ENCODE assay signal across 15 mouse cellular contexts in the genomic region with DNA sequence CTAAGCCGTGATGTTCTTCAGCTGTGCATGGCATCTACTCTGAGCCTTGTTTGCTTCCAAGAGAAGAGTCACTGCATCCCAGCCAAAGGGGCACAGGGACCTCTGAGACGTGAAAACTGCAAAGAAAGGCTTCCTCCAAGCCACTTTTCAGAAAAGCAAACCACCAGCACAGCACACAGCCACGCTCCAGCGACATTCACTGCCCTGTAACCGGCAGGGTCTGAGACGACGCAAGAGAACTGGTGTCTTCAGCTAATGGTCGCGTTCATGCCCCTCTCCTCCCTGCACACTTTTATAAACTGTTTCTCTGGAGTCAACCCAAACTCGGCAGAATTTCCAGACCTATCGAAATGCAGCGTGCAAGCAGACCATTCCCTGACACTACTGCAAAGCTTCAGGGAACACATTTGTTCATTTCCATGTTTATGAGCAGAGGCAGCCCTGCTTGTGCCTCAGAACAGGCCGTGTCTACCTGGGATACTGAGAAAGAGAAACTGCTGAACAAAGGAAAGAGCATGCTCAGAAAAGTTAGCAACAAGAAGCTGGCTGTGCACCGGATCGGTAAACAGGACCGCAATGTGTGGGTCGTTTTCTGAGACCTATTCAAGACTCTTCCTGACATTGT.
DNase-seq lines count a peak whose midpoint lies in the region; ATAC-seq lines count a peak whose summit lies in the region.
"Had no signal": no experiment of that assay in that cellular context is flagged by ENCODE, and none has a peak within 500 bp of the region (broad histone marks: within the 10 kb centered on the region; RNA-seq: fewer than 3 reads in every experiment).

No protein-coding gene starts in this region.

- H3K9ac ChIP-seq in kidney, embryonic 15.5 days = no peak overlapping the region
- H3K9ac ChIP-seq in midbrain, embryonic 11.5 days (ENCODE audit: low read length) = no peak overlapping the region
- no peak overlapping the region for H3K9ac ChIP-seq in midbrain, embryonic 16.5 days (ENCODE audit: low read depth, low read length)
- peak overlapping the region; percentile 35 for H3K9ac ChIP-seq in intestine, embryonic 16.5 days (ENCODE audit: low read depth, low read length)
- H3K9ac ChIP-seq in stomach, embryonic 16.5 days (ENCODE audit: low read length) = peak overlapping the region; percentile 8; the same call in 1 of the 2 replicates
- H3K9ac ChIP-seq: liver, embryonic 13.5 days; midbrain, embryonic 15.5 days had no signal

- H3K27ac ChIP-seq in kidney, embryonic 15.5 days = peak overlapping the region; percentile 7; the same call in 1 of the 2 replicates
- no peak overlapping the region for H3K27ac ChIP-seq in midbrain, embryonic 11.5 days (ENCODE audit: low read depth, low read length)
- no peak overlapping the region for H3K27ac ChIP-seq in midbrain, embryonic 16.5 days (ENCODE audit: low read length)
- peak overlapping the region; percentile 41 for H3K27ac ChIP-seq in intestine, embryonic 16.5 days (ENCODE audit: low read length)
- peak overlapping the region; percentile 47; the same call in 1 of the 2 replicates for H3K27ac ChIP-seq in stomach, embryonic 16.5 days (ENCODE audit: low read length)
- H3K27ac ChIP-seq: liver, embryonic 13.5 days; midbrain, embryonic 15.5 days had no signal

- H3K4me3 ChIP-seq in kidney, embryonic 15.5 days (replicated peaks) = no peak overlapping the region
- no peak overlapping the region for H3K4me3 ChIP-seq in midbrain, embryonic 11.5 days (ENCODE audit: low read depth, low read length)
- H3K4me3 ChIP-seq in midbrain, embryonic 16.5 days (ENCODE audit: low read depth, low read length) = no peak overlapping the region
- H3K4me3 ChIP-seq in intestine, embryonic 16.5 days (ENCODE audit: low read length) = no peak overlapping the region
- H3K4me3 ChIP-seq in stomach, embryonic 16.5 days (replicated peaks; ENCODE audit: low read length) = no peak overlapping the region
- H3K4me3 ChIP-seq: erythroblast, embryonic 14.5 days; liver, embryonic 13.5 days; midbrain, embryonic 15.5 days had no signal

- 58% methylated on average over 17 of the region's 17 CpGs for WGBS in kidney, embryonic 15.5 days
- 75% methylated on average over 17 of the region's 17 CpGs for WGBS in midbrain, embryonic 11.5 days
- 76% methylated on average over 17 of the region's 17 CpGs for WGBS in midbrain, embryonic 16.5 days
- WGBS in intestine, embryonic 16.5 days = 55% methylated on average over 17 of the region's 17 CpGs
- WGBS in stomach, embryonic 16.5 days = 50% methylated on average over 17 of the region's 17 CpGs

- H3K9me3 ChIP-seq in kidney, embryonic 15.5 days (replicated peaks) = no peaks in the 10 kb centered on the region
- H3K9me3 ChIP-seq in midbrain, embryonic 11.5 days (ENCODE audit: control insufficient read depth, low read length) = no peaks in the 10 kb centered on the region
- no peaks in the 10 kb centered on the region for H3K9me3 ChIP-seq in midbrain, embryonic 16.5 days (replicated peaks; ENCODE audit: control insufficient read depth, low read length, poor library complexity, severe bottlenecking)
- no peaks in the 10 kb centered on the region for H3K9me3 ChIP-seq in intestine, embryonic 16.5 days (ENCODE audit: control insufficient read depth, low read length)
- H3K9me3 ChIP-seq in stomach, embryonic 16.5 days (replicated peaks; ENCODE audit: control insufficient read depth, low read length) = no peaks in the 10 kb centered on the region
- H3K9me3 ChIP-seq: liver, embryonic 13.5 days; midbrain, embryonic 15.5 days had no signal

- no peak for ATAC-seq in kidney, embryonic 15.5 days (replicated peaks; ENCODE audit: low FRiP score)
- ATAC-seq in midbrain, embryonic 11.5 days (ENCODE audit: low FRiP score) = no peak
- no peak for ATAC-seq in midbrain, embryonic 16.5 days
- ATAC-seq in intestine, embryonic 16.5 days = no peak
- ATAC-seq in stomach, embryonic 16.5 days (ENCODE audit: insufficient read depth, low FRiP score) = no peak
- ATAC-seq: forebrain, embryonic 14.5 days; midbrain, embryonic 15.5 days; Patski had no signal

- H3K27me3 ChIP-seq in kidney, embryonic 15.5 days = 0 out of 2 replicates have a peak, but pooled peaks cover 4% of the 10 kb centered on the region
- H3K27me3 ChIP-seq in midbrain, embryonic 11.5 days (ENCODE audit: control insufficient read depth, insufficient read depth, low read length) = no peaks in the 10 kb centered on the region
- H3K27me3 ChIP-seq in midbrain, embryonic 16.5 days (ENCODE audit: control insufficient read depth, insufficient read depth, low read depth, low read length) = no peaks in the 10 kb centered on the region
- H3K27me3 ChIP-seq in intestine, embryonic 16.5 days (replicated peaks; ENCODE audit: control insufficient read depth, insufficient read depth, low read length) = no peaks in the 10 kb centered on the region
- H3K27me3 ChIP-seq in stomach, embryonic 16.5 days (ENCODE audit: control insufficient read depth, insufficient read depth, low read length) = no peaks in the 10 kb centered on the region
- H3K27me3 ChIP-seq: liver, embryonic 13.5 days; midbrain, embryonic 15.5 days; Patski had no signal

- DNase-seq in kidney, adult 18-20 months = no peak
- peak; percentile 81 for DNase-seq in midbrain, embryonic 11.5 days (ENCODE audit: low spot score, missing footprints)
- no peak for DNase-seq in layer of hippocampus, adult 8-10 months (ENCODE audit: low spot score in 2 of 2)
- no peak for DNase-seq in right cerebral cortex, postnatal 36 days (ENCODE audit: low spot score in 2 of 2)
- DNase-seq: cerebellum, postnatal 10 days; liver, embryonic 13.5 days; thymus, postnatal 36 days had no signal

- H3K4me2 ChIP-seq in kidney, embryonic 15.5 days = no peak overlapping the region
- H3K4me2 ChIP-seq in midbrain, embryonic 11.5 days = no peak overlapping the region
- no peak overlapping the region for H3K4me2 ChIP-seq in midbrain, embryonic 16.5 days (ENCODE audit: low read length)
- peak overlapping the region; percentile 28 for H3K4me2 ChIP-seq in intestine, embryonic 16.5 days (ENCODE audit: low read depth, low read length)
- peak overlapping the region; percentile 16; the same call in 1 of the 2 replicates for H3K4me2 ChIP-seq in stomach, embryonic 16.5 days (ENCODE audit: low read depth, low read length)
- H3K4me2 ChIP-seq: liver, embryonic 13.5 days; midbrain, embryonic 15.5 days had no signal

- H3K36me3 ChIP-seq in kidney, embryonic 15.5 days = no peaks in the 10 kb centered on the region
- no peaks in the 10 kb centered on the region for H3K36me3 ChIP-seq in midbrain, embryonic 11.5 days (ENCODE audit: control insufficient read depth, insufficient read depth, low read length)
- H3K36me3 ChIP-seq in midbrain, embryonic 16.5 days (ENCODE audit: control insufficient read depth, insufficient read depth, low read length) = no peaks in the 10 kb centered on the region
- no peaks in the 10 kb centered on the region for H3K36me3 ChIP-seq in intestine, embryonic 16.5 days (ENCODE audit: control insufficient read depth, insufficient read depth, low read length)
- H3K36me3 ChIP-seq in stomach, embryonic 16.5 days (ENCODE audit: control insufficient read depth, insufficient read depth, low read length) = no peaks in the 10 kb centered on the region
- H3K36me3 ChIP-seq: liver, embryonic 13.5 days; midbrain, embryonic 15.5 days had no signal

- peaks cover 9% of the 10 kb centered on the region; the same call in 1 of the 2 replicates for H3K4me1 ChIP-seq in kidney, embryonic 15.5 days
- no peaks in the 10 kb centered on the region for H3K4me1 ChIP-seq in midbrain, embryonic 11.5 days (ENCODE audit: control insufficient read depth, insufficient read depth, low read length)
- no peaks in the 10 kb centered on the region for H3K4me1 ChIP-seq in midbrain, embryonic 16.5 days (ENCODE audit: control insufficient read depth, insufficient read depth, low read length)
- peaks cover 9% of the 10 kb centered on the region; the same call in 1 of the 2 replicates for H3K4me1 ChIP-seq in intestine, embryonic 16.5 days (ENCODE audit: control insufficient read depth, insufficient read depth, low read length)
- no peaks in the 10 kb centered on the region for H3K4me1 ChIP-seq in stomach, embryonic 16.5 days (ENCODE audit: control insufficient read depth, insufficient read depth, low read length)
- H3K4me1 ChIP-seq: liver, embryonic 13.5 days; midbrain, embryonic 15.5 days had no signal

Comparison
In these comparisons a context has a peak if more than half of its experiments do, and no peak if none do; other contexts are left out.
1. H3K27ac ChIP-seq: peak in kidney, embryonic 15.5 days (single experiment), intestine, embryonic 16.5 days (single experiment) and stomach, embryonic 16.5 days (single experiment); none in midbrain, embryonic 11.5 days (single experiment) and midbrain, embryonic 16.5 days (single experiment).
2. H3K4me2 ChIP-seq: peak in intestine, embryonic 16.5 days (single experiment) and stomach, embryonic 16.5 days (single experiment); none in kidney, embryonic 15.5 days (single experiment), midbrain, embryonic 11.5 days (single experiment) and midbrain, embryonic 16.5 days (single experiment).
3. H3K9ac ChIP-seq: peak in intestine, embryonic 16.5 days (single experiment) and stomach, embryonic 16.5 days (single experiment); none in kidney, embryonic 15.5 days (single experiment), midbrain, embryonic 11.5 days (single experiment) and midbrain, embryonic 16.5 days (single experiment).